Mouse (Mus musculus): ENCODE data around the gene Zfp882.
"Not testable (repeated sequence)": the region's sequence is repeated elsewhere in the genome, so short reads cannot be mapped to it uniquely, and the experiment has no call there.

The Zfp882 gene

GRCm38 (mm10) chr8:71908309-71909261, at the start of gene Zfp882, which contains the start of gene Zfp617:
Zfp882 (plus strand) TSS chr8:71908608.
Zfp617 (plus strand) TSS chr8:71908635.
- in situ Hi-C loops (cut with MboI, MseI) = loop anchor here in 1 of 2 experiments (5.0 kb wide), 1 partner anchor 569 kb away; the partner anchor contains the start of gene Cherp

GRCm38 (mm10) chr8:71861551-71861950, 46.9 kb upstream of the Zfp882 start:
- in situ Hi-C loops (cut with MboI, MseI) = not testable (repeated sequence)

DNA sequence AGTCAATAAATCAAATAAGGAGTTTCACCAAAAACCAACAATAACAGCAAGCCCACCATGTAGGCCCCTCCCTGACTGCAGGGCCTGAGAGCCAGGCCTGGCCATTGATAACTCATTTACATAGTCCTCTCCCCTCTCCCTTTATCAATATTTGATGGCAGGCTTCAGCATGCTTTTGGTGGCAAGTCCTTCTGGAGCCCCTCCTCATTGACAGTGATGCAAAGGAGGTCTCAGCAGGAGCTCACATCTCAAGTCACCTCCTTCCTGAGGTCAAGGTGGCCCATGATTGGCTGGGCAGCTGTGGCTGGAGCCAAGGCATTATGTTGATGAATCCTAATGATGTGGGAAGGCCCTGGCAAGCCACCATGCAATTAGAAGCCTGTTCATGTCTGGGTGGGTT, 46.4 kb upstream of the Zfp882 start:
- in situ Hi-C loops (cut with MboI, MseI) = not testable (repeated sequence)

DNA sequence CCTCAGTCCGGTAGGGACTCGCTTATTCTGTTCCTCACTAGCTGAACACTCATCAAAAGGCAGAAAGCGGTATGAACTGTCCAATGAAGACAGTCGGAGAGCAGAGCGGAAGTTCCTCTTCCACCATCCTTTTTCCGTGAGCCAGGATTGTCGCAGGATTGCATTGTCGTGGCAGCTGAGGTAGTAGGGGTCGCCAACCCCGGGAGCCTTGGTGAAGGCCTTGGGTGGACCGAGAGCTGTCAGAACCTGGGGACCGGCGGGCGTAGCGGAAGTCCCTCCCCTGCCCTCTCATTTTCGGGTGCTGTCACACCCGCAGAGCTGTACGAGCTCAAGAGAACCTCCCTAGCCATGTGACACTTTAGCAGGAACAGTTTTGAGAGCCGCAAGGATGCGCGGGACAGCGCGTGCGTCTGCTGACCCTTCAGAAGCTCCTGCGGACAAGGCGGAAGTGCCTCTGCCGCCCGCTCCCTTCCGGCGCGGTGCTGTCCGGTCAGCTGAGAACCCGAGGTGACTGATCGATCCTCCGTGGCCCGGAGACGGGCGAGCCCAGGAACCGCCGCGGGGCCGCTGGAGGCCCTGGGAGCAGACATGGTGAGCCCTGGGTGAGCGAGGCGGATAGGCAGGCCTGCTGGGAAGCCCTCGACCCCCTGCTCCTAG, 26.7 kb upstream of the Zfp882 start, which contains the start of gene Zfp709:
Gene Zfp709 (plus strand): TSS at position 402 of the 657 bp plus-strand sequence.
- in situ Hi-C loops (cut with MboI, MseI) = loop anchor here in 1 of 2 experiments (5.0 kb wide), 1 partner anchor 71 kb away; the partner anchor contains the start of gene Zfp961

GRCm38 (mm10) chr8:71900666-71901065, 7.7 kb upstream of the Zfp882 start:
- in situ Hi-C loops (cut with MboI, MseI) = loop anchor here (5.0 kb wide), 1 partner anchor 873 kb away; no protein-coding TSS in a partner anchor

- in situ Hi-C loops (cut with MboI, MseI) = loop anchor here (5.0 kb wide), 1 partner anchor 876 kb away; no protein-coding TSS in a partner anchor
Observed at GRCm38 (mm10) chr8:71903084-71903483, 5.3 kb upstream of the Zfp882 start.

DNA sequence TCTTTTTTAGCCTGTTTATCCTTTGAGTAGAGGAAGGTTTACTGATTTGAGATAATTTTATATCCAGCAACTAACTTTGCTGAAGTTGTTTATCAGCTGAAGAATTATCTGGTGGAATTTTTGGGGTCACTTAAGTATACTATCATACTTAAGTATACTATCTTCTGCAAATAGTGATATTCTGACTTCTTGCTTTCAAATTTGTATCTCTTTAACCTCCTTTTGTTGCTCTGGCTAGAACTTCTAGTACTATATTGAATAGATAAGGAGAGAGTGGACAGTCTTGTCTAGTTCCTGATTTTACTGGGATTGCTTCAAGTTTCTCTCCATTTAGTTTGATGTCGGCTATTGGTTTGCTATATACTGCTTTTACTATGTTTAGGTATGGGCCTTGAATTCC, 1.6 kb upstream of the Zfp882 start:
- in situ Hi-C loops (cut with MboI, MseI) = loop anchor here in 1 of 2 experiments (5.0 kb wide), 1 partner anchor 570 kb away; the partner anchor contains the start of gene Cherp

GRCm38 (mm10) chr8:71907798-71908257, 580 bp upstream of the Zfp882 start:
- in situ Hi-C loops (cut with MboI, MseI) = loop anchor here in 1 of 2 experiments (5.0 kb wide), 1 partner anchor 569 kb away; the partner anchor contains the start of gene Cherp

DNA sequence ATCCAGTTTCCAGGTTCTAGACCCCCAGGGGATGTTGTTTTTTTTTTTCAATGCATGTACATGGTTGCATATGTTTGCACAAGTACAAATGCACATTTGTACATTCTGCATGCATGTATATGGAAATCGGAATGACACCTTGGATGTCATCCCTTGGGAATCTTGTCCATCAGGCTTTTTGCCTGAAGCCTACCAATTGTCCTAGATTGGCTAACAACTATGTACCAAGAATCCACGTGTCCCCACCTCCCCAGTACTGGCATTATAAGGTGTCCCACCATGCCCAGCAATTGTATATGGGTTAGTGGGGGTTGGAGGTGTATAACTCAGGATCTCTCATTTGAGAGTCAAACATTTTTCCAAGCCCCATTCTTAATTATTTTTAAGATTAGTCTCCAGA, 3.9 kb downstream of the Zfp882 start:
- in situ Hi-C loops (cut with MboI, MseI) = loop anchor here in 1 of 2 experiments (10.0 kb wide), 1 partner anchor 733 kb away; the partner anchor contains the start of gene Nwd1

DNA sequence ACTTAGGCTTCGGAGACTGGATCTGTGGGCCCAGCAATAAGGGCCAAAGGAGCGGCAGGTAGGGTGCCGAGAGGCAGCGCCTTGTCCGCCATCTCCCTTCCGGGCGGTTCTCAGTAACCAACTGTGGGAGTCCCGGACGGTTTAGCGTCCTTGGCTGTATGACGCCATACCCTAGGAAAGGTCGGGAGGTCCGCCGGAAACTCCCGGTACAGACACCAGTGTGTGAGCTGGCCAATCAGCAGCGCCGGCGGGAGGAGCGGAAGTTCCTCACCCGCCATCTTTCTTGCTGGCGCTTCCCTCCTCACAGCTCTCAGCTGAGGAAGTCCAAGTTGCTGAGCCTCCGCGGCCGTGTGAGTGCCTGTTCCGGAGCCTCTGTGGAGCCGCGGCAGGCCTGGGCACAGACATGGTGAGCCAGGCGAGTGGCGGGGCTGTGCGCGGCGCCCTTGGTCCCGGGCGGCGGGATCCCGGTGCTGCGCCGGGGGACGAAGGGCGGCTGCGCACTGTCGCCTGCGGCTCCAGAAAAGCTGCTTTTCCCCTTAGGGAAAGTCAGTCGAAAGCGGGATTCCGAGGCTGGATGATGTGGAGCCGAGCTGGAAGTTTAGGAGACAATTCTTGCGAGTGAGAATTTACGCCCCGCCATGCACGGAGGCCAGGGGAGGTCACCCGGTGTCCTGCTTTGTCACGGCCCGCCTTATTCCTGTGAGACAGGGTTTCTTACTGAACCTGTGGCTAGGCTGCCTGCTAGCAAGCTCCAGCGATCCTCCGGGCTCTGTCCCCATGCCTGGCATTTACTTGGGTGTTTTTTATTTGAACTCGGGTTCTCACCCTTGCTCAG, 14.4 kb downstream of the Zfp882 start:
- in situ Hi-C loops (cut with MboI, MseI) = no loop called here

DNA sequence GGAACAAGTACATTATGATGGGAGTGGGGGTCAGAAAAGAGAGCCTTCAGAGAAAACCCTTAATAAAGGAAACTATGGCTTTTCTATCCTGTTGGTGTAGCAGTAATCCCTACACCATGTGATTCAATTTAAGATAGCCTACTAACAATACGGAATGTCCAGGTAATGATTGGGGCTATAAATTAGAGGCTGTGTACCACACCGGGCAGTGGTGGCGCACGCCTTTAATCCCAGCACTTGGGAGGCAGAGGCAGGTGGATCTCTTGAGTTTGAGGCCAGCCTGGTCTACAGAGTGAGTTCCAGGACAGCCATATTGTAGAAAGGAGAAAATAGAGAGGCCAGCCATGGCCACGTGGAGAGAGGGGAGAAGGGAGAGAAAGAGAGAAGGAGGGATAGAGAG, 17.4 kb downstream of the Zfp882 start:
- in situ Hi-C loops (cut with MboI, MseI) = no loop called here

DNA sequence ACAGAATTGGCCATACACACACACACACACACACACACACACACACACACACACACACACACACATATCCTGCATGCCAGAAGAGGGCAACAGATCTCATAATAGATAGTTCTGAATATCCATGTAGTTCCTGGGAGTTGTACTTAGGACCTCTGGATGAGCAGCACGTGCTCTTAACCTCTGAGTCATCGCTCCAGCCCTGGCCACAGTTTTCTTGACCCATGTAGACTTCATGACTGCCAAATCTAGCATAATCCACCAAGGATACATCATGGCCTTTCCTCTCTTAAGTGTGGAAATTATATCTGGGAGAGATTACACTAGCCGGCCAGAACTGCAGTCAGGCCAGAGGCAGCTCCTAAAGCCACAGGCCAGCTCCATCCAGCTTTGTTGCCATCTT, 18.1 kb downstream of the Zfp882 start:
- in situ Hi-C loops (cut with MboI, MseI) = no loop called here

GRCm38 (mm10) chr8:71927779-71928178, 19.4 kb downstream of the Zfp882 start:
- in situ Hi-C loops (cut with MboI, MseI) = no loop called here

GRCm38 (mm10) chr8:71938037-71938436, 29.6 kb downstream of the Zfp882 start:
- in situ Hi-C loops (cut with MboI, MseI) = not testable (repeated sequence)

DNA sequence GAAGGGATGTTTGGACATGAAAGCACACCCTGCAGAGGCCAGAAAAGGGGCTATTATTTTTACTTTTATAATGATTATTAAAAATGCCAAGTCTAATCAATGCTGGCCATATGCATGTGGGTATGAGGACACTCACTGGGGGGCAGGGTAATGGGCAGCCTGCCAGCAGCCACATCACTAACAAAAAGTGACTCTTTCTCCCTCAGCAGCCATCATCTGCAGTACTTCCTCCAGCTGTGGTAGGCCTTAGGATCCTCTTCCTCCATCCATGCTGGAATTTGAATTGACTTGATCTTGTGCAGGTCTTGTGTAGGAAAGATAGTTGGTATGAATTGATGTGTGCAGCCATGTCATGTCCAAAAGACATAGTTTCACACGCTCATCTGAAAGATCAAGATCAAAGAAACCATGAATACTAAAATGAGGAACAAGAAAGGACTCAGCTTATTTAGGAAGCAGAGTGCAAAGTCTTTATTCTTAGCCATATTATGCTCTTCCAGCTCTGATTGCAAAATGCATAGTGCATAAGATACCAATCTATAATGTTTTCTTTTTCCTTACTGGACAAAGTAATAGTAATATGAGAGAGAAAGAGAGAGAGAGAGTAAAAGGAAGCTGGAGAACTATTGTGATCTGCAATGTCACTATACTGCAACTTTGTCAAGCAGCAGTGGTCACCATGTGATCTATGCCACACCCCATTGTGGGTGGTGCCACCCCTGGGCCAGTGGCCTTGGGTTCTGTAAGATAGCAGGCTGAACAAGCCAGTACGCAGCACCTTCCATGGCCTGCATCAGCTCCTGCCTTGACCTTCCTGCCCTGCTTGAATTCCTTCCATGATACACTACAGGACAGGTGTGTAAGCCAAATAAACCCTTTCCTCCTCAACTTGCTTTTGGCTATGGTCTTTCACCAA, 32.1 kb downstream of the Zfp882 start:
- in situ Hi-C loops (cut with MboI, MseI) = no loop called here

DNA sequence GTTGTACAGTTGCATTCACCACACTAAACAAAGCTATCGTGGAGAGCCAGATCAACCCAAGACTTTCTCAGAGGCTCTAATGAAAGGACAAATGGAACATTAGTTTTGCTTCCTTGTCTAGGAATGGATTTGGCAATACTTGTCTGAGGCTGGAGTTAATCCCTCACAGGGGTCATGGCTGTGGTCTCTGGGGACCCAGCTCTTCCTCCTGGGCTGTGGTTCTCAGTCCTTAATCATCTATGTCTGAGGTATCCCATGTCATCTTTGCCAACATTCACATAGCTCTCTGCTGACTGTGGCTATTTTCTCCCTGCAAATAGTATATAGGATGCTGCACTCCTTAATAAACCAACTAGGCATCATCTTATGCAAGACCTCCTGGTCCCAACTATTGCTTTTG, 33.4 kb downstream of the Zfp882 start:
- in situ Hi-C loops (cut with MboI, MseI) = no loop called here

GRCm38 (mm10) chr8:71948624-71949023, 40.2 kb downstream of the Zfp882 start:
- in situ Hi-C loops (cut with MboI, MseI) = no loop called here

DNA sequence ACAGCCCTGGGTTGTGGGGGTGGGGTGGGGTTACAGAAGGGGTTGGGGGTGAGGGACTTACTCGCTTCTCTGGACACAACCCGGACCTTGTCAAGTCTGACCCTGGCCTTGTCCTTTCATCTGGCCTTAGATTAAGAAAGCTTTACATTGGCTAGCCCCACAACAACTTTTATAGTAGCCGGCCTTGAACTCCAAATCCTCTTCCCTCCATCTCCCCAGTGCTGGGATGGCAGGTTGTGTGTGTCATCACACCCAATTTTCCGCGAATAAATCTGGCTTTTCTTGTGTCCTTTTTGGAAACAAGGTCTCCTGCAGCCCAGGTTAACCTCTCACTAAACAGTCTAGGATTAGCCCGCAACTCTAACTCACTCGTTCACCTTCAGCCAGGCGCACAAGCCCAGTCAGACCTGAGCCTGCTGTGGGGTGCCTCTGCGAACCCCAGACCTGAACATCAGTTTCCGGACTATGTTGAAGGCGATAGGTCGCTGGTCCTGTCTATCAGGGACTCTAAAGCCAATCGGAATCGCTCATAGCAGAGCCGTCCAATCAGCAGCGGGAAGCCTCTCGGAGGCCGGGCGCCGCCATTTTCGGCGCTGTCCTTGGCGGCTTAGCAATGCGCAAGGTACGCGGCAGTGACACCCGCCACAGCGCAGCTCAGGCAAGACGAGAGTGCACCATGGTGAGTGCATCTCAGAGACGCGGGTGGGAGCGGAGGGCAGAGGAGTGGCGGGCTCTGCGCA, 42.2 kb downstream of the Zfp882 start, which contains the start of gene Zfp961:
Gene Zfp961 (plus strand): TSS at position 557 of the 740 bp plus-strand sequence.
- in situ Hi-C loops (cut with MboI, MseI) = loop anchor here in 1 of 2 experiments (5.0 kb wide), 1 partner anchor 68 kb away; the partner anchor contains the start of gene Zfp709

Measured in T-helper 17 cell (primary cell).